Mouse (Mus musculus): ENCODE results near the gene Fhl2.

GRCm38 (mm10) chr1:43203282-43203681 is 6.5 kb upstream of the Fhl2 start:
- TF ChIP-seq CTCF (IDR thresholded peaks at IDR 0.05; ENCODE audit: low read depth) (no peak), EP300 (IDR thresholded peaks at IDR 0.05; ENCODE audit: low read depth) (no peak)

Data from liver, postnatal 0 days (tissue).